Comparison of ENCODE assay signal across 11 mouse cellular contexts in genomic region chr8:118951766-118952741, GRCm38 (mm10).
DNase-seq lines count a peak whose midpoint lies in the region; ATAC-seq and TF ChIP-seq lines count a peak whose summit lies in the region.
"Had no signal": no experiment of that assay in that cellular context is flagged by ENCODE, and none has a peak within 500 bp of the region (broad histone marks: within the 10 kb centered on the region; RNA-seq: fewer than 3 reads in every experiment).

No protein-coding gene starts in this region.

- 60% methylated on average over 20 of the region's 20 CpGs for WGBS in lung, postnatal 0 days
- WGBS in forebrain, embryonic 16.5 days = 52% methylated on average over 20 of the region's 20 CpGs

- no peak for ATAC-seq in lung, postnatal 0 days
- peak; percentile 72 for ATAC-seq in forebrain, embryonic 16.5 days

- no peak overlapping the region for H3K27ac ChIP-seq in lung, postnatal 0 days (ENCODE audit: low read length)
- H3K27ac ChIP-seq in forebrain, embryonic 16.5 days (ENCODE audit: low read length) = peak overlapping the region; percentile 45
- H3K27ac ChIP-seq: lung, embryonic 15.5 days had no signal

- no peaks in the 10 kb centered on the region for H3K4me1 ChIP-seq in lung, postnatal 0 days (ENCODE audit: insufficient read depth, low read depth, low read length)
- peaks cover 10% of the 10 kb centered on the region; the same call in 1 of the 2 replicates for H3K4me1 ChIP-seq in forebrain, embryonic 16.5 days (replicated peaks; ENCODE audit: control insufficient read depth, insufficient read depth, low read length)
- H3K4me1 ChIP-seq: lung, embryonic 15.5 days had no signal

- H3K4me2 ChIP-seq in lung, postnatal 0 days (replicated peaks; ENCODE audit: low read depth, low read length) = no peak overlapping the region
- H3K4me2 ChIP-seq in forebrain, embryonic 16.5 days (ENCODE audit: low read length) = no peak overlapping the region
- H3K4me2 ChIP-seq: lung, embryonic 15.5 days had no signal

- no peaks in the 10 kb centered on the region for H3K27me3 ChIP-seq in lung, postnatal 0 days (replicated peaks; ENCODE audit: insufficient read depth, low read length)
- no peaks in the 10 kb centered on the region for H3K27me3 ChIP-seq in forebrain, embryonic 16.5 days (replicated peaks; ENCODE audit: control insufficient read depth, insufficient read depth, low read length)
- H3K27me3 ChIP-seq: lung, embryonic 15.5 days had no signal

- no peaks in the 10 kb centered on the region for H3K9me3 ChIP-seq in lung, postnatal 0 days (ENCODE audit: low read length)
- H3K9me3 ChIP-seq in forebrain, embryonic 16.5 days (ENCODE audit: control insufficient read depth, low read length) = no peaks in the 10 kb centered on the region
- H3K9me3 ChIP-seq: lung, embryonic 15.5 days had no signal

- no peak for TF ChIP-seq EP300 in lung, postnatal 0 days (IDR thresholded peaks at IDR 0.05)

- H3K4me3 ChIP-seq in lung, postnatal 0 days (ENCODE audit: low read depth, low read length) = no peak overlapping the region
- no peak overlapping the region for H3K4me3 ChIP-seq in forebrain, embryonic 16.5 days (replicated peaks; ENCODE audit: low read length)
- H3K4me3 ChIP-seq: lung, embryonic 15.5 days had no signal

- peak; percentile 72 to 74 for DNase-seq in cerebellum, postnatal 10 days
- no peak for DNase-seq in cerebellum, adult 11 months
- DNase-seq in lung, postnatal 4 days = peak; percentile 7 to 23
- no peak for DNase-seq in lung, postnatal 0 days (ENCODE audit: low spot score)
- peak; percentile 55 for DNase-seq in retina, embryonic 14.5 days (ENCODE audit: low spot score)
- no peak for DNase-seq in cerebellum, postnatal 36 days
- DNase-seq in ovary, adult 18-20 months (ENCODE audit: low spot score) = no peak
- DNase-seq: kidney, adult 9 months; right cerebral cortex, postnatal 14 days had no signal

- no peak overlapping the region for H3K9ac ChIP-seq in lung, postnatal 0 days (replicated peaks; ENCODE audit: low read depth)
- H3K9ac ChIP-seq in forebrain, embryonic 16.5 days (replicated peaks; ENCODE audit: low read depth, low read length) = no peak overlapping the region
- H3K9ac ChIP-seq: lung, embryonic 15.5 days had no signal

- no peaks in the 10 kb centered on the region for H3K36me3 ChIP-seq in lung, postnatal 0 days (ENCODE audit: insufficient read depth, low read length)
- no peaks in the 10 kb centered on the region for H3K36me3 ChIP-seq in forebrain, embryonic 16.5 days (ENCODE audit: control insufficient read depth, insufficient read depth)
- H3K36me3 ChIP-seq: lung, embryonic 15.5 days had no signal

- no peak for TF ChIP-seq CTCF in lung, postnatal 0 days (IDR thresholded peaks at IDR 0.05)

Comparison
In these comparisons a context has a peak if more than half of its experiments do, and no peak if none do; other contexts are left out.
1. DNase-seq: peak in cerebellum, postnatal 10 days (2 of 2), lung, postnatal 4 days (2 of 2) and retina, embryonic 14.5 days (single experiment); none in cerebellum, adult 11 months (single experiment), lung, postnatal 0 days (single experiment), cerebellum, postnatal 36 days (0 of 2) and ovary, adult 18-20 months (single experiment).